Mouse (Mus musculus) neural tube, embryonic 14.5 days (tissue): ENCODE data around the gene Atp1a1. TPM values are rescaled to one million over a fixed set of nuclear protein-coding genes. Genes with fewer than 3 reads are reported as not detected.

Experiments
- ATAC-seq: fragments of 200-750 bp; cut with Nextera tagmentation; 2 replicates; pipeline ENCODE4 v1.8.0; 2017; ENCODE audit warnings: low read depth, mild to moderate bottlenecking, moderate TSS enrichment, moderate library complexity
- H3K27ac ChIP-seq: fragments of 300-500 bp; sonication (generic); 2 replicates; pipeline ENCODE4 v1.5.1; 2014; ENCODE audit warnings: low read depth, mild to moderate bottlenecking, control low read depth, low read length, moderate library complexity, mixed read lengths
- H3K27me3 ChIP-seq: fragments of 300-500 bp; sonication (generic); 2 replicates; pipeline ENCODE4 v1.6.1; 2014; ENCODE audit warnings: low read length; ENCODE audit not compliant: control insufficient read depth, insufficient read depth
- H3K36me3 ChIP-seq: fragments of 300-500 bp; sonication (generic); 2 replicates; pipeline ENCODE4 v1.6.1; 2014; ENCODE audit warnings: low read length, mixed read lengths; ENCODE audit not compliant: control insufficient read depth, insufficient read depth
- H3K4me1 ChIP-seq: fragments of 300-500 bp; sonication (generic); 2 replicates; pipeline ENCODE4 v1.6.1; 2014; ENCODE audit warnings: low read length; ENCODE audit not compliant: control insufficient read depth, insufficient read depth
- H3K4me2 ChIP-seq: fragments of 300-500 bp; sonication (generic); 2 replicates; pipeline ENCODE4 v1.6.1; 2014; ENCODE audit warnings: mild to moderate bottlenecking, low read depth, low read length, control low read depth
- H3K4me3 ChIP-seq: fragments of 300-500 bp; sonication (generic); 2 replicates; pipeline ENCODE4 v1.5.1; 2014; ENCODE audit warnings: low read depth, low read length, control low read depth, mixed read lengths
- H3K9ac ChIP-seq: fragments of 300-500 bp; sonication (generic); replicated peaks from 2 replicates; pipeline ENCODE4 v1.6.1; 2014; ENCODE audit warnings: low read depth, mild to moderate bottlenecking, control low read depth, low read length, mixed read lengths
- H3K9me3 ChIP-seq: fragments of 300-500 bp; sonication (generic); 2 replicates; pipeline ENCODE4 v1.6.1; 2016; ENCODE audit warnings: low read length; ENCODE audit not compliant: control insufficient read depth
- WGBS: fragments of 180-500 bp; shearing (Covaris S2); extraction: QIAGEN DNeasy Blood & Tissue Kit; methylation state at CpG from one replicate; pipeline ENCODE4 v1.1.7; 2014; 5-methylcytosine and 5-hydroxymethylcytosine counted together
- polyA plus RNA-seq: library from polyadenylated mRNA; unstranded; fragments of >200 nt; fragmentation: Nextera tagmentation; extraction: Ambion mirVana; gene quantifications from 2 replicates; pipeline ENCODE4 v1.2.1, GENCODE M21; 2014

The Atp1a1 gene
- polyA plus RNA-seq, 1 experiment from 2014 or later = 105 TPM

GRCm38 (mm10) chr3:101552621-101553620 is 51.6 kb downstream of the Atp1a1 start:
- no peaks in the 10 kb centered on the region for H3K4me1 ChIP-seq
- H3K36me3 ChIP-seq = no peaks in the 10 kb centered on the region
- no peak for ATAC-seq
- H3K27ac ChIP-seq = no peak overlapping the region
- H3K27me3 ChIP-seq = no peaks in the 10 kb centered on the region
- H3K9ac ChIP-seq = no peak overlapping the region
- no peak overlapping the region for H3K4me2 ChIP-seq
- WGBS = 81% methylated on average over 7 of the region's 7 CpGs
- H3K4me3 ChIP-seq = no peak overlapping the region
- no peaks in the 10 kb centered on the region for H3K9me3 ChIP-seq

- Histone ChIP-seq H3K36me3 (no peaks in the 10 kb centered on the region), H3K27me3 (no peaks in the 10 kb centered on the region), H3K27ac (no peak overlapping the region), H3K9ac (no peak overlapping the region), H3K4me2 (no peak overlapping the region), H3K9me3 (no peaks in the 10 kb centered on the region), H3K4me1 (no peaks in the 10 kb centered on the region), H3K4me3 (no peak overlapping the region)
- peak; percentile 54 for ATAC-seq
- WGBS = 61% methylated on average over 26 of the region's 26 CpGs
Measured at GRCm38 (mm10) chr3:101551457-101552230, 52.8 kb downstream of the Atp1a1 start.

- WGBS = 87% methylated on average over 5 of the region's 5 CpGs
- Histone ChIP-seq H3K27ac (no peak overlapping the region), H3K4me3 (no peak overlapping the region), H3K9ac (no peak overlapping the region), H3K36me3 (no peaks in the 10 kb centered on the region), H3K9me3 (no peaks in the 10 kb centered on the region), H3K27me3 (no peaks in the 10 kb centered on the region), H3K4me2 (no peak overlapping the region), H3K4me1 (no peaks in the 10 kb centered on the region)
- ATAC-seq = no peak
Measured at GRCm38 (mm10) chr3:101549749-101550148, 54.7 kb downstream of the Atp1a1 start.

- Histone ChIP-seq H3K27me3 (no peaks in the 10 kb centered on the region), H3K9me3 (no peaks in the 10 kb centered on the region), H3K4me1 (no peaks in the 10 kb centered on the region), H3K9ac (no peak overlapping the region), H3K36me3 (no peaks in the 10 kb centered on the region), H3K4me3 (no peak overlapping the region), H3K27ac (no peak overlapping the region), H3K4me2 (no peak overlapping the region)
- 74% methylated on average over 7 of the region's 7 CpGs for WGBS
- no peak for ATAC-seq
Measured at GRCm38 (mm10) chr3:101544116-101544515, 60.4 kb downstream of the Atp1a1 start.

GRCm38 (mm10) chr3:101541571-101541970 is 62.9 kb downstream of the Atp1a1 start:
- Histone ChIP-seq H3K27me3 (no peaks in the 10 kb centered on the region), H3K4me2 (no peak overlapping the region), H3K27ac (no peak overlapping the region), H3K4me3 (no peak overlapping the region), H3K9ac (no peak overlapping the region), H3K4me1 (no peaks in the 10 kb centered on the region), H3K36me3 (no peaks in the 10 kb centered on the region), H3K9me3 (no peaks in the 10 kb centered on the region)
- WGBS = 69% methylated on average over 6 of the region's 6 CpGs
- no peak for ATAC-seq

- WGBS = 80% methylated on average over 4 of the region's 4 CpGs
- Histone ChIP-seq H3K9me3 (no peaks in the 10 kb centered on the region), H3K4me3 (no peak overlapping the region), H3K4me1 (no peaks in the 10 kb centered on the region), H3K27me3 (no peaks in the 10 kb centered on the region), H3K4me2 (no peak overlapping the region), H3K9ac (no peak overlapping the region), H3K36me3 (no peaks in the 10 kb centered on the region), H3K27ac (no peak overlapping the region)
- no peak for ATAC-seq
Measured at GRCm38 (mm10) chr3:101540568-101540967, 63.9 kb downstream of the Atp1a1 start.

- H3K27ac ChIP-seq = no peak overlapping the region
- H3K4me2 ChIP-seq = no peak overlapping the region
- WGBS = 81% methylated on average over 7 of the region's 7 CpGs
- no peak for ATAC-seq
- no peaks in the 10 kb centered on the region for H3K36me3 ChIP-seq
- no peak overlapping the region for H3K4me3 ChIP-seq
- no peaks in the 10 kb centered on the region for H3K9me3 ChIP-seq
- H3K4me1 ChIP-seq = no peaks in the 10 kb centered on the region
- no peak overlapping the region for H3K9ac ChIP-seq
- H3K27me3 ChIP-seq = no peaks in the 10 kb centered on the region
Measured at GRCm38 (mm10) chr3:101536322-101536721, 68.2 kb downstream of the Atp1a1 start.

GRCm38 (mm10) chr3:101534311-101534710 is 70.2 kb downstream of the Atp1a1 start:
- H3K27me3 ChIP-seq = no peaks in the 10 kb centered on the region
- WGBS = 95% methylated on average over 9 of the region's 9 CpGs
- no peak overlapping the region for H3K4me2 ChIP-seq
- H3K4me1 ChIP-seq = no peaks in the 10 kb centered on the region
- no peak overlapping the region for H3K27ac ChIP-seq
- ATAC-seq = no peak
- no peaks in the 10 kb centered on the region for H3K9me3 ChIP-seq
- H3K4me3 ChIP-seq = no peak overlapping the region
- H3K36me3 ChIP-seq = no peaks in the 10 kb centered on the region
- no peak overlapping the region for H3K9ac ChIP-seq

GRCm38 (mm10) chr3:101533373-101533772 is 71.1 kb downstream of the Atp1a1 start:
- H3K36me3 ChIP-seq = no peaks in the 10 kb centered on the region
- 93% methylated on average over 2 of the region's 2 CpGs for WGBS
- no peak overlapping the region for H3K27ac ChIP-seq
- no peaks in the 10 kb centered on the region for H3K27me3 ChIP-seq
- H3K4me2 ChIP-seq = no peak overlapping the region
- no peak overlapping the region for H3K9ac ChIP-seq
- H3K4me3 ChIP-seq = no peak overlapping the region
- ATAC-seq = no peak
- peaks cover 4% of the 10 kb centered on the region; the same call in 1 of the 2 replicates for H3K4me1 ChIP-seq
- no peaks in the 10 kb centered on the region for H3K9me3 ChIP-seq
